Mouse (Mus musculus): ENCODE measurements around the gene Mipol1. TPM values are rescaled to one million over a fixed set of nuclear protein-coding genes. Genes with fewer than 3 reads are reported as not detected.
"Not testable (repeated sequence)": the region's sequence is repeated elsewhere in the genome, so short reads cannot be mapped to it uniquely, and the experiment has no call there.

Gene Mipol1
- total RNA-seq (2021) (10 to 100 TPM in 1 of 2 experiments, 1 to 10 TPM in 1; 9.0 to 10.1 TPM), polyA plus RNA-seq (2012; rRNA removed) (1.5 and 1.9 TPM in 2 replicates)
- long read RNA-seq, partial matches to known transcripts, result 0 of 2 reads
- long read RNA-seq, other reads (novel, unspliced or antisense), result 2 of 2 reads

DNA sequence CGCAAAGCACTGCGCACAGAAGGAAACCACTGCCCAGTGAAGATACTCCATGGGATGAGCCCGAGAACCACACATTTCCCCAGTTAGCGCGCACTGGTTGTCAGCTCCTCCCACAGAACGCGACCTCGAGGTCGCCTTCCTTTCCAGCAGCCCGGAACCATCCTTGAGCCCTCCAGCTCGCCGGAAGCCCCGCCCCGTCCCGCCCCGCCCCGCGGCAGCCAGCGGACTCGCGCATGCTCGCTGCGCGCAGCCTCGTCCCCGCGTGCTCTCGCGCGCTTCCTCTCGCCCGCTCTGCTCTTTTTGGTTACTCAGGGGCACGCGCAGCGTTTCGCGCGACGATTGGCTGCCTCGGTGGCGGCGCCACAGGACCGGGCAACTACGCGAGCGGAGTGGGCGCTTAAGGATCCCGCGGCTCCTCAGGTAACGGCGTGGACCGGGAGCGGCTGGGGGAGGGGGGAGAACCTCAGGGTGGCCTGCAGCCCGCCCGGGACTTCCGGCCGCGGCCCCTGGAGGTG, at the start of gene Mipol1, which contains the start of gene Prps1l3:
Mipol1 (plus strand) TSS at position 236 of the 515 bp plus-strand sequence.
Prps1l3 (plus strand) TSS at position 221 of the 515 bp plus-strand sequence.
- DNase-seq, result peak; percentile 93

DNA sequence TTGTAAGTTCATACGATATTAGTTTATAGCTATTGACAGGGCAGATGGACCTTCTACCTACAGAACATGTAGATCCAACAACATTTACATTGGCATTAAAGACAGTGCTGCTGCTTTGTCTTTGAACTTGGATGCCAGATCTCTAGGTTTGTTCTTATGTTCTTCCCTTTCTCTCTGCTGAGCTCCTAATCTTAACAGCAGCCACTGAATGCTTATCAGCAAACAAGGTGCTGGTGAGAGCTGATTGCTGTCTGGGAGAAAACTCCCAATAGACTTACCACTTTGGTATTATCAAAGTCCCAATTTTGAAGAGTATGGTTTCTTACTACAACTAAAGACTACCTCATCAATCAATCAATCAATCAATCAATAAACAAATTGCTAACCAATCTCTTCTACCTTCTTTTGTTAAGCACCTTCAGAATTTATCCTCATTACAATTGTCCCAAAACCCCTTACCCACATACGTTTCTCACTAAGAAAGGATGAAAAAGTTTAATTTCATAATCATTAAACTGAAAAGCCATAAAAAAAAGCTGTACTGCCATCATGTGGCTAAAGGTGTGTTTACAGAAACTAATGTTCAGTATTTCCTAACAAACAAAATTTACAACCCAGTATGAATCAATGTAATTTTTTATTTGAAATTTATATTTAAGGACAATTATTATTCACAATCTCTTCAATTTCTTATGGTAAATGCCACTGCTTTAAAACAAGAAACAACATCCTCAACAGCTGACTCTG, 45.7 kb upstream of the Mipol1 start:
- DNase-seq, result no peak

DNA sequence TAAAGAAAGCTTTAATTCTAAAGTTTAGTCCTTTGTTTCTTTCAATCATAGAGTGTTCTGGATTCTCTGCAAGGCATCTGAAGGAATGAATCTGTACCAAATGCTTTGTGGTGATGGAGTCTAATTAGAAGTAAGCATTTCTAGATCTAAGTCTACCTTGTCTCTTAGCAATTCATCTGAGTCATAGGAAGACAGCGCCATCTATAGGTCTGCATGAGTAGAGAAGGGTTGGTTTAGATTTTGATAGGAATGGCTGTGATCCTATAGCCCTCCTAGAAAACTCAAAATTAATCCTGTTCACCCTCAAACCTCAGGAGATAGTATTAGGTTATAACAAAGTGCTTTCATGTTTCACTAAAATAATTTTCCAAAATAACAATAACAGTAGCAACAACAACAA, 44.8 kb upstream of the Mipol1 start:
- no peak for DNase-seq

GRCm38 (mm10) chr12:57186126-57186525, 44.1 kb upstream of the Mipol1 start:
- no peak for DNase-seq

DNA sequence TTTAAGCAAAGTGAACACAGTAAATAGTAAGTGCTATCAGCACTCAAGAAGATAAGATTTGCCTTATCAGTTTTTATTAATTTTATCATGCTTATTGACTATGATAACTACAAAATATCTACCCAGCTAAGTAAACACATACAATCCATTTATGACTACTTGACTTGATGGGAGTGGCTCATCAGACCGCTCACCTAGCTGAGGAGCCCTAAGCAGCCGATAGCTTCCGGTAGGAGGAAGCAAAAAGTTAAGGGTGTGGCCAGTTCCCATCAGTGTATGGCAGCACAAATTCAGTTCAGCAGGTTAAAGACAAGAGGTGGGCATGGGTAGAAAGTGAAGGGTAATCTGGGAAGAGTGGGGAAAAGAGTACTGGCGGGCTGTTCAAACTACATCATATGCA, 43.2 kb upstream of the Mipol1 start:
- no peak for DNase-seq

- DNase-seq, result peak; percentile 32
Measured at GRCm38 (mm10) chr12:57194609-57195008, 35.6 kb upstream of the Mipol1 start.

DNA sequence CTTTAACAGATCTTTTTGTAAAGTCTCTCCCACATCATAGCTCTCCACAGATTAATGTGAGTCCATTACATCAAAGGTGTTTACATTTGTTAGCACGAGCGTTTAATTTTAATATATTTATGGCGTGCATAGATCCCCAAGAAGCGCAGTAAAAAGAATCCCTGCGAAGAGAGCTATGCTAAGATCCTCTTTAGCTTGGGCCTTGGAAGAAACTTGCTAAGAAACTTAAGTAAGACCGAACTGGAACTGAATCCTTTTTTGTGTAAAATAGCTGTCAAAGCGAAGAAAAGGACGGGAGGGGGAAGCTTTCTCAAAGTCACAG, 34.0 kb upstream of the Mipol1 start:
- no peak for DNase-seq

DNA sequence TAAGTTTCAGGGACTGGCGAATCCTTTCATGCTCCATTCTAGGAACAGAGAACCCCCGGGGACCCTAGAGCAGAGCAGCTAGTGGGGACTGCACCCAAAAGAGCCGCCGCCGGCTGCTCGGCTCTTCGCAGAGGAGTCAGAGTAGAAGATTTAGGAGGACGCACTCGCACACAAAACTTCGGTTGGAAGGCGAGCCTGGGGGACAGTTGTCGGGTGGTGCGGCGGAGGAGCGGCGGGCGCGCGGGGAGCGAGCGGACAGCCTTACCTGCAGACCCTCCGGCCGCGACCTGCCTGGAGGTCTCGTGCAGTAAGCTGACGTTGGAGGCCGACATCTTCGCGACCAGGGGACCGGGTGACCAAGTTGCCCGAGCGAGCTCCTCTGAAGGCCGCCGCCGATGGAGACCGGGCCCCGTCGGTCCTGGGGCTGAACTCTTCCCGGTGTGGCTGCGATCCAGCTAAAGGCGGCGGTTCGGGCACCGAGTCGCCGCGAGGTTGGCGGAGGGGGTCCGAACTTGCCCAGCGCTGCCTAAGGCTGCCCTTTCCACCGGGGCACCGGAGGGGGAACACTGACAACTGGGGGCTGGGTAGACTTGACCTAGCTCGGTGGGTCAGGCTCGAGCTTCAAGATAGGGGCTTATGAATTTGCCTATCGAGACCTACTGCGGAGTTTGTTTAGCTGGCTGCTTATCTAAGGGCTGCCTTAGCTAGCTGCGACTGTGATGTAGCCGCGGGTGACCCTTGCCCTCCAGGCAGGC, 33.4 kb upstream of the Mipol1 start:
- DNase-seq, result peak; percentile 62

DNA sequence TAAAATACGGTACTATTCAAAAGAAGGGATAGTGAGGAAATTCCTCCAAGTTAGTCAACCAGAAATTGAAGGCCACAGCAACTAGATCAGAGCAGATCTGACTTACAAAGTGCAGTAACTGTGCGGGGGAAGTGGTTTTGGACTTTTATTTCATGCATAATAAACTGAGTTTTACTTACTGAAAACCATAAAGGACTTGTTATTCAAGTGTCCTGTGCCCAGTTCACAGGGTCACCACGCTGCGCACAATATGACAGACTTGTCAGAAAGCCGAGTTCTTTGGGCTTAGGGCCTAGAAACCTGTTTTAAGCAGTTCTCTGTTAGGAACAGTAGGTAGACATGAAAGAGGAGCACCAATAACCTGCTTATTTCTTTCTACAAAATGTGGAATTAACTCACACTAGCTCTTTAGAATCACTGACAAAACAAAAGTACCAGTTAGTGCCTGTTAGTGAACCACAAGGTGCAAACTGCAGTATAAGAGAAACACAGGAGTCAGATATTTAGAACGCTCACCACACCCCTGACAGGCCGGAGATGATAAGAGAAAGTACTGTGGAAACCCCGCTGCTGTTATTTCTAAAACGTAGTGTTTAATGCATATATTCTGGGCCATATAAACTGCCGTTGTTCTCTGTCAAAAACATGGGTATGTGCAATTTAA, 32.7 kb upstream of the Mipol1 start, which contains the start of gene Slc25a21:
Slc25a21 (minus strand) TSS at position 110 of the 664 bp plus-strand sequence.
- no peak for DNase-seq

- no peak for DNase-seq
Measured at GRCm38 (mm10) chr12:57198269-57198668, 32.0 kb upstream of the Mipol1 start.

DNA sequence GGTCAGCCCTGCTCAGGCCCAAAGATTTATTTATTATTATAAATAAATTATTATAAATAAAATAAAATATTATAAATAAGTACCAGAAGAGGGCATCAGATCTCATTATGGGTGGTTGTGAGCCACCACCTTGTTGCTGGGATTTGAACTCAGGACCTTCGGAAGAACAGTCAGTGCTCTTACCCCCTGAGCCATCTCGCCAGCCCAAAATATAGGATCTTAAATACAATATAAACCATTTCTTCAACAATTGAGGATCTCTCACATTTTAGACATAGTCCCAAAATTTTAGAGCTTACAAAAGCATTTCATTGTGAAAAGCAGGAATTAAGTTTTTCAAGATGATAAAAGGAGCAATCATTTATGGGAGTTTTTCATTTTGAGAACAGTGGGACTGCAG, 30.8 kb upstream of the Mipol1 start:
- no peak for DNase-seq

DNA sequence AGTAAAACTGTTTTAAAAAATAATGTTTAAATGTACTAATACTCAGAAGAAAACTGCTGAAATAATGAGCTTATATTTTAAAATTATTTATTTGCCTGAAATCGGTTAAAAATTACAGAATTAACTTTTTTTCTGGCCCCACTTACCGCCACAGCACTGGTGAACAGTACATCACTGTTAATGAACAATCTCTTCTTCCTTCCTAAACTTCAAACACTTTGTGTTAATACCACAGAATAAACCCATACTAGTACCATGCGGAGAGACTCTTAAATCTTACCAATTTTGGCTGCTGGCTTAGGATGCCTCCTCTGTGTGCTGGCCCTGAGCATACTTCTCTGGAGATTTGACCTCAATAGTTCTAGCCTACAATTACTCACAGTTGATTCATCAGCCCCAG, 28.3 kb upstream of the Mipol1 start:
- peak; percentile 8 for DNase-seq

- DNase-seq, result no peak
Measured at GRCm38 (mm10) chr12:57204276-57204851, 25.9 kb upstream of the Mipol1 start.

DNA sequence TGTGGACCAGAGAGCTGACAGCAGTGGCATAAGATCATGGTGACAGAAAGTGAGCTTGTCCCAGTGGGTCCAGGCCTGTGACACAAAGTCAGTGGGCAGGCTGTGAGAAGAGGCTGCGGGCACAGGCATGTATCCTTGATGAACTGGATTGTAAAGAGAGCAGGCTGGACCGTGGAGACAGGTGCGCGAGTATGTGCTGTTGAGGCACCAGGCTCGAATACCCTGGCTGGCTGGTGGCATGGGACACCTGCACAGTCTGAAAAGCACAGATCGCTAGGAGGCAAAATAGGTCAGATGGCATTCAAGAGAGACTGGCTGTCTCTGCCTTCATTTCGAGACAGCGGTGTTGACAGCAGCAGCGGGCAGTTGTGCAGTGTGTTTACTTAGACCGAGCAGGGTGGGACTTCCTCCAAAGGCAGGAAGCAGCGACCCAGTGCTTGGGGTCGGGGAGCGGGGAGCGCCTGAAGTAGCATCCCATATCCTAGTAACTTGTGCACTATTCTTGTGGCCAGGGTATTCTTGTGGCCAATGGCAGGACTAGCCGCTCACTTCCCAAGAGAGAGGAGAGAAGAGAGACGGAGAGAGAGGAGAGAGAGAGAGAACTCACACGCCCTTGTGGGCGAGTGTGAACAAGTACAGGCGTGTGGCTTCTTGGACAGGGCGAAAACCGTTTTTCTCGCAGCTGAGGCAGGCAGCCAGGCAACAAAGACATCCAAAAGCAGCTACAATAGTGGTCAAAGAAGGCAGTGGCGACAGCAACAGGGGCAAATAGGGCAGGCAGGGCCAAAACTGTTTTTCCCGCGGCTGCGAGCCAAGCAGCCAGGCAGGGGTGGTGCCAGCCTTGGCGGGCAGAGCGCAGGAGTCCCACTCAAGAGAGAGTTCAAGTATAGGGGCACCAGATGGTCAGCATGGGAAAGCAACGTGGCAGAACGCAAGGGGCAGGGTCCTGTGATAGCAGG, 18.6 kb upstream of the Mipol1 start:
- peak; percentile 51 for DNase-seq

- DNase-seq, result not testable (repeated sequence)
Measured at GRCm38 (mm10) chr12:57212463-57212862, 17.8 kb upstream of the Mipol1 start.

GRCm38 (mm10) chr12:57226411-57226810, 3.8 kb upstream of the Mipol1 start:
- no peak for DNase-seq

- DNase-seq, result no peak
Measured at GRCm38 (mm10) chr12:57227776-57228175, 2.5 kb upstream of the Mipol1 start.

DNA sequence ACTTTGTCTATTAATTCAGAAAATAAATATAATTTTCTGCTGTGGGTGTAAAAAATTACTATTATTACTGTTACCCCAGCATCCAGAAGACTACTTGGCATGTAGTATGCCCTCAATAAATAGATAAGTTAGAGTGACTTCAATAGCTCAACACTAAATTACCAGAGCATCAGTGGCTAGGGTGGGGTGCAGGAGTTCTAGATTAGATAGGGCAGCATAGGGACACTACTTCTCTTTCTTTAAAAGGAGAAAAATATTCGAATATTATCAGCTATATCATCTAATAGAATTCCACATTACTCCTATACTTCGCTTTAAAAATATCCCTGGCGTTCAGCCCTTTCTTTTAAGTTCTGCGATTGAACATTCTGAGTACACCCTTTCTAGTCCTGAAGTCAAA, 524 bp upstream of the Mipol1 start:
- DNase-seq, result no peak

DNA sequence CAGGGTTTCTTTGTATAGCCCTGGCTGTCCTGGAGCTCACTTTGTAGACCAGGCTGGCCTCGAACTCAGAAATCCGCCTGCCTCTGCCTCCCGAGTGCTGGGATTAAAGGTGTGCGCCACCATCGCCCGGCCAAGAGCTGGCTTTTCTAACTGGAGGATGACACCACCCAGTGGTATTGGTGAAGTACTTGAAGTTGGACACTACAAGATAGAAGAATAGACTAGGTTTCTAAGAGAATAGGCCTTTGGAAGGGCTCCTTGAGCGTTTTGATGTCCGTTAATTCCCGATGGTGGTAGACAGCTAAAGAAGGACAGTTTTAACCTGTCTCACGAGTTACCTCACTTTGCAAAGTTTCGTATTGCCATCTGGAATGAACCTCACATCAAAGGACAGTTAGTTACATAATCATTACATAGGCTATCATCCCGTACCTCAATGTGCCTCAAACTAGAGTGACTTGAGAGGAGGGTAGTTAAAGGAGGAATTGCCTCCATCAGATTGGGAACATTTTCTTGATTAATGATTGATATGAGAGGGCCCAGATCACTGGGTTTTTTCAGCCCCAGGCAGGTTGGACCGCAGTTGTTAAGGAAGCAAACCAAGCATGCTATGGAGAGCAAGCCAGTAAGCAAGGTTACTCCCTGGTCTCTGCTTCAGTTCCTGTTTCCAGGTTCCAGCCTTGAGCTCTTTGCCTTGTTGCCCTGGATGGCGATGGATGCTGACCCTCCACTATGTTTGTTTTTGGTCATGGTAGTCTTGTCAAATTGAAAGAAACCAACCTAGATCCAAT, 1.1 kb downstream of the Mipol1 start:
- DNase-seq, result peak; percentile 26

DNA sequence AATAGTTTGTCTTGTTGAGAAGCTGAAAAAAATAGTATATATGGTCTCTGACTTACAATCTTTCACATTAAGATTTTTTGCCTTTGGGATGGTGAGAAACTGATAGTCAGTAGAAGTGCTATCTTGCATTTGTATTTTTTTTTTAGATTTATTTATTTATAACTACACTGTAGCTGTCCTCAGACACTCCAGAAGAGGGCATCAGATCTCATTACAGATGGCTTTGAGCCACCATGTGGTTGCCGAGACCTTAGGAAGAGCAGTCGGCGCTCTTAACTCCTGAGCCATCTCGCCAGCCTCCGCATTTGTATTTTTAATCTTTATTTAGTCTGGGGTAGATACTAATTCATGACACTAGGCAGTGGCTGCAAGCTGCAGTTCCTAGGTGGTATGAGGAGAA, 3.2 kb downstream of the Mipol1 start:
- no peak for DNase-seq

All from adrenal gland, adult 2 months (tissue).